Mouse (Mus musculus) forebrain, embryonic 13.5 days (tissue): ENCODE data around the gene Gna11. TPM values are rescaled to one million over a fixed set of nuclear protein-coding genes. Genes with fewer than 3 reads are reported as not detected.

Source experiments
- ATAC-seq: fragments of 200-750 bp; cut with Nextera tagmentation; 2 replicates; pipeline ENCODE4 v1.8.0; 2017
- H3K27ac ChIP-seq: fragments of 300-500 bp; sonication (generic); 2 replicates; pipeline ENCODE4 v1.5.1; 2015; ENCODE audit warnings: inconsistent platforms, mild to moderate bottlenecking, moderate library complexity
- H3K27me3 ChIP-seq: fragments of 300-500 bp; sonication (generic); 2 replicates; pipeline ENCODE4 v1.6.1; 2015; ENCODE audit warnings: mild to moderate bottlenecking, inconsistent platforms
- H3K36me3 ChIP-seq: fragments of 300-500 bp; sonication (generic); 2 replicates; pipeline ENCODE4 v1.6.1; 2015; ENCODE audit warnings: mild to moderate bottlenecking, inconsistent platforms; ENCODE audit not compliant: poor library complexity, severe bottlenecking
- H3K4me1 ChIP-seq: fragments of 300-500 bp; sonication (generic); 2 replicates; pipeline ENCODE4 v1.6.1; 2015; ENCODE audit warnings: inconsistent platforms
- H3K4me2 ChIP-seq: fragments of 300-500 bp; sonication (generic); 2 replicates; pipeline ENCODE4 v1.6.1; 2015; ENCODE audit warnings: inconsistent platforms, mild to moderate bottlenecking, moderate library complexity
- H3K4me3 ChIP-seq: fragments of 300-500 bp; sonication (generic); 2 replicates; pipeline ENCODE4 v1.5.1; 2015; ENCODE audit warnings: mild to moderate bottlenecking, inconsistent platforms
- H3K9ac ChIP-seq: fragments of 300-500 bp; sonication (generic); 2 replicates; pipeline ENCODE4 v1.6.1; 2015; ENCODE audit warnings: mild to moderate bottlenecking, inconsistent platforms
- H3K9me3 ChIP-seq: fragments of 300-500 bp; sonication (generic); replicated peaks from 2 replicates; pipeline ENCODE4 v1.6.1; 2016; ENCODE audit warnings: inconsistent platforms
- WGBS: fragments of 180-500 bp; shearing (Covaris S2); methylation state at CpG from one replicate; pipeline ENCODE4 v1.1.7; 2015; 5-methylcytosine and 5-hydroxymethylcytosine counted together
- polyA plus RNA-seq: library from polyadenylated mRNA; unstranded; fragments of >200 nt; fragmentation: Nextera tagmentation; extraction: Ambion mirVana; gene quantifications from 2 replicates; pipeline ENCODE4 v1.2.1, GENCODE M21; 2015

The Gna11 gene
- polyA plus RNA-seq, 1 experiment from 2014 or later = 79.0 TPM

DNA sequence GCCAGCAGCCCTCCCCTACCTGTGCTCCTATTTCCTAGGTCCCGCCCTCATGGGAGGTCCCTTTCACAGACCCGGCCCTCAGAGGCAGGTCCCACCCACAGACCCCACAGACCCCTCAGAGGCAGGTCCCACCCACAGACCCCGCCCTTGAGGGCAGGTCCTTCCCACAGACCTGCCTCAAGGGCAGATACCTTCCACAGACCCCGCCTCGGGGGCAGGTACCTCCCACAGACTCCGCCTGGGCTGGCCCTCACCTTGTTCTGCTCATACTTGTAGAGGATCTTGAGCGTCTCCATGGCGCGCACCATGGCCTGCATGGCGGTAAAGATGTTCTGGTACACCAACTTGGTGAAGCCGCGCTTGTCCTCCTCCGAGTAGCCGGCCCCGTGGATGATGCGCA is 10.2 kb downstream of the Gna11 start:
- no peaks in the 10 kb centered on the region for H3K9me3 ChIP-seq
- ATAC-seq = no peak
- H3K4me1 ChIP-seq = 0 out of 2 replicates have a peak, but pooled peaks cover 4% of the 10 kb centered on the region
- no peaks in the 10 kb centered on the region for H3K27me3 ChIP-seq
- H3K4me3 ChIP-seq = no peak overlapping the region
- H3K9ac ChIP-seq = no peak overlapping the region
- H3K27ac ChIP-seq = no peak overlapping the region
- H3K4me2 ChIP-seq = no peak overlapping the region
- WGBS = 61% methylated on average over 16 of the region's 16 CpGs
- peaks cover 46% of the 10 kb centered on the region for H3K36me3 ChIP-seq

DNA sequence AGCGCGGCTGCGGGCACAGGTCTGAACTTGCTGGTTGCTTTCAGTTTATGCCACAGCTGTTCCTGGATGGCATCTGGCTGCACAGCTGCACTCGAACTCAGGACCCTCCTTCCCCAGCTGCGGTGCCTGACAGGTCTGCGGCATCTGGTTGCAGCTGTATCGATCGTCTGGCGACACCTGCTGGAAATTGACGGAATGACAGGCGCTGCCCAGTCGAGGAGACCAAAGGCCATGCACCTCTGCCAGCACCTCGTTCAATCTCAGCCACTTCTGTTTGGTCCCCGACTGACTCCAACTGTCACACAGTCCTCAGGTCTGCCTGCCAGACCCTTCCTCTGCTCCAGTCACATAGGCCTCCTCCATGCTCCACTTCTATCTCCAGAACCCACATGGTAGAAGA is 18.2 kb downstream of the Gna11 start:
- Histone ChIP-seq H3K27ac (no peak overlapping the region), H3K9ac (no peak overlapping the region), H3K4me2 (no peak overlapping the region), H3K9me3 (no peaks in the 10 kb centered on the region), H3K36me3 (peaks cover 40% of the 10 kb centered on the region), H3K4me3 (no peak overlapping the region), H3K27me3 (peaks cover 16% of the 10 kb centered on the region), H3K4me1 (no peaks in the 10 kb centered on the region)
- 15% methylated on average over 14 of the region's 14 CpGs for WGBS
- peak; percentile 56; the same call in 1 of the 2 replicates for ATAC-seq

DNA sequence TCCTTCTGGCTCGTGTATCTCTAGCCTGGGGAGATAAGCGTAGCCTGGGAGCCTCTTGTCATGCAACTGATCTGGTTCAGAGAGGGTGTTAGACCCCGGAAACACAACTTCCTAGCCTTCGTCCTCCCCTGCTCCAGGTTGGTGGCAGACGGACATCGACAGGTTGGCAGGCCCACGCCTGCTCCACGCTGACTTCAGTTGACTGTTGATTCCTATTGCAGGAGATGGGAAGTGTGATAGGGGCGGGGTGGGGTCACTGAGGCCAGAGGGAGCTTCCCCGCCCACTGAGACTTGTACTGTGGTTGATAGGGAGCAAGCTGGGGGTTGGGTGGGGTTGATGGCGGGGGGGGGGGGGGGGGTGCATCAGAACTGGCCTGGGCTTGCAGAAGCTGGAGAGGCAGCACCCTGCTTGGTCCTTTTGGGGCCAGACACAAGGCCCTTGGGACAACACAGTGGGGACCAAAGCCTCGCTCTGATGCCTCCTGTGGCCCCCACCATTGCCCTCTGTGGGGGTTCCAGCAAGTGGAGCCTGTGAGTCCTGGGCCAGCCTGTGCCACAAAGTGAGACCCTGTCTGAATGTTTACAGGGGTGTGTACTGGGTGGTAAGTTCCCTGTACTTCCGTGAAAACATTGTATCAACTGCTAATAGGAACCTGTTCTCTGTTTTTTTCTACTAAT is 19.8 kb downstream of the Gna11 start:
- ATAC-seq = no peak
- H3K27me3 ChIP-seq = peaks cover 16% of the 10 kb centered on the region
- H3K4me1 ChIP-seq = no peaks in the 10 kb centered on the region
- H3K9ac ChIP-seq = no peak overlapping the region
- 79% methylated on average over 12 of the region's 13 CpGs for WGBS
- no peak overlapping the region for H3K4me3 ChIP-seq
- no peak overlapping the region for H3K4me2 ChIP-seq
- no peak overlapping the region for H3K27ac ChIP-seq
- H3K36me3 ChIP-seq = peaks cover 24% of the 10 kb centered on the region
- no peaks in the 10 kb centered on the region for H3K9me3 ChIP-seq

DNA sequence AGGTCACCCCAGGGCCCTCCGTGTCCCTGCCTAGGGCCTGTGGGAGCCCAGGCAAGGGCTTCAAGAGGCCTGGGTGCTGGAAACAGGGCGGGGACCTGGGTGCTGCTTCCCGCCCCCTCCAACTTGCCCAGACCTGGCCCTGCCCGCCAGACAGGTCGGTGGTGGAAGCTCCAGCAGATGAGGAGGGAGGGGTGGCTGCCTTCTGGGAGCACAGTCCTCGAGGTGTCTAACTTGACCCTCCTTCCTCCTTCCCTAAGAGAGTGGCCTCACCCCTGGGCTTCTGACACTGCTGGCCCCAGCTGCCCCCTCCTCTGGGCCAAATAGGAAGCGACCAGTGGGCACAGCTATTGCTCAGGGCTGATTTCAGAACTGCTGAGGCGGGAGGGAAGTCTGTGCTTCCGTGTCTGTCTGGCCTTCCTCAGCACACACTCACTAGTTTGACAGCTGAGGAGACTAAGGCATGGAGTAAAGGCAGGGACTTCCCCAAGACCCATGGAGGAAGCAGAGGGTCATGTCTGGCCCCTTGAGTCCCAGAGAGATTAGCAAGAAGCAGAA is 20.9 kb downstream of the Gna11 start, which contains the start of gene Gna15:
Gene Gna15, minus strand, starts transcription at position 175 of the 555 bp plus-strand sequence.
- no peak for ATAC-seq
- Histone ChIP-seq H3K27me3 (peaks cover 16% of the 10 kb centered on the region), H3K27ac (no peak within 1 kb of the TSS), H3K4me2 (no peak within 1 kb of the TSS), H3K9me3 (no peaks in the 10 kb centered on the region), H3K4me3 (no peak within 1 kb of the TSS), H3K9ac (no peak within 1 kb of the TSS), H3K36me3 (peaks cover 14% of the 10 kb centered on the region), H3K4me1 (no peaks in the 10 kb centered on the region)
- 27% methylated on average over 9 of the region's 9 CpGs for WGBS

DNA sequence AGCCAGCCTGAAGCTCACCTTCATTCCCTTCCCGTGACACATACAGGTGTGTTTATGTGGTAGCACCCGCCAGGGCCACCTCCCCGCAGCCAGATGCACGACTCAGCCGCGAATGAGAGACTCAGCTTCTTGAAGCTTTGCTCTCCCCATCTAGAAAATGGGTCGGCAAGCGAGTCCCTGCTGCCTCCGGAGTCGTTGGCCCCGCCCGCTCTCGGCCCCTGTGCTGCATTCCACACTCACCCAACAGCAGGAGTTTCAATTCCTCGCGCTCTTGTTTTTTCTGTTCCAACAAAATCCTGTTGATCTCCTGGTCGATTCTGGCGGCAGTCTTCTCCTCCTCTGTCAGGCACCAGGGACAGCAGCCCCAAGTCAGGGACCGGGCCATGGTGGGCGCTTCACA is 21.4 kb downstream of the Gna11 start:
- H3K27ac ChIP-seq = no peak overlapping the region
- peaks cover 16% of the 10 kb centered on the region for H3K27me3 ChIP-seq
- no peaks in the 10 kb centered on the region for H3K4me1 ChIP-seq
- H3K4me3 ChIP-seq = no peak overlapping the region
- no peak for ATAC-seq
- H3K9me3 ChIP-seq = no peaks in the 10 kb centered on the region
- H3K4me2 ChIP-seq = no peak overlapping the region
- no peak overlapping the region for H3K9ac ChIP-seq
- H3K36me3 ChIP-seq = peaks cover 8% of the 10 kb centered on the region; the same call in 1 of the 2 replicates
- WGBS = 28% methylated on average over 19 of the region's 19 CpGs

DNA sequence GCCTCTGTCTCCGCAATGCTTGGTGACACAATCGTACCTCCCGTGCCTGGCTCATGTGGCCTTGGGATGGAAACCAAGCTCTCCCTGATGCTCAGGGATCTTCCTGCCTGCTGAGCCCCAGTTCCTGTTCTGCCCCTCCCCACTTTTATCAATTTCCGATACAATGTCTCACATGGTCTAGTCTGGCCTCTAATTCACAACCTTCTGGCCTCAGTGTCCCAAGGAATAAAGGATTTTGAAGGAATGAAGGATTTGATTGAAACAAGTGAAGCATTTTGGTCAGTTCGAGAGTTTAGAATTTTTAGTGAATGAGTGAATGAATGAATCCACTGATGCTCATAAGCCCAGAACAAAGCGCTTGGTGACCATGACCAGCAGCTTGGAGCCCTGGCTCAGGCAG is 21.8 kb downstream of the Gna11 start:
- H3K4me3 ChIP-seq = no peak overlapping the region
- WGBS = 79% methylated on average over 6 of the region's 6 CpGs
- no peaks in the 10 kb centered on the region for H3K4me1 ChIP-seq
- no peak overlapping the region for H3K9ac ChIP-seq
- no peak for ATAC-seq
- H3K27me3 ChIP-seq = peaks cover 16% of the 10 kb centered on the region
- peaks cover 7% of the 10 kb centered on the region; the same call in 1 of the 2 replicates for H3K36me3 ChIP-seq
- no peak overlapping the region for H3K27ac ChIP-seq
- no peak overlapping the region for H3K4me2 ChIP-seq
- H3K9me3 ChIP-seq = no peaks in the 10 kb centered on the region

DNA sequence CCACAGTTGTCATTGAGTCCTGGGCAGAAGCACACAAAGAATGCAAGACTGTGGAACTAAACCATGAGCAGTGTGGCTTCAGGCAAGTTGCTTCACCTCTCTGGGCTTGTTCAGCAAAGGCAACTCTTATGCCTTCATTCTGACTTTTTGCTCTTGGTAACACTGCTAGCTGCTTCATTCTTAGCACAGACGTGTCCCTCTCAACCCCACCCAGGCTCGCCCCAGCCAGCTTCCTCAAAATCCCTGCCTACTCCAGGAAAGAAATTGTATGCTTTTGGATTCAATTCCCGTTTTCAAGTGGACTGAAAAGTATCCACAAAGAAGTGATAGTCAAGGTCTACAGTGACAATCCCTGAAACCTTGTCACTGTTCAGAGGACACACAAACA is 25.0 kb downstream of the Gna11 start:
- 80% methylated on average over 3 of the region's 3 CpGs for WGBS
- ATAC-seq = no peak

DNA sequence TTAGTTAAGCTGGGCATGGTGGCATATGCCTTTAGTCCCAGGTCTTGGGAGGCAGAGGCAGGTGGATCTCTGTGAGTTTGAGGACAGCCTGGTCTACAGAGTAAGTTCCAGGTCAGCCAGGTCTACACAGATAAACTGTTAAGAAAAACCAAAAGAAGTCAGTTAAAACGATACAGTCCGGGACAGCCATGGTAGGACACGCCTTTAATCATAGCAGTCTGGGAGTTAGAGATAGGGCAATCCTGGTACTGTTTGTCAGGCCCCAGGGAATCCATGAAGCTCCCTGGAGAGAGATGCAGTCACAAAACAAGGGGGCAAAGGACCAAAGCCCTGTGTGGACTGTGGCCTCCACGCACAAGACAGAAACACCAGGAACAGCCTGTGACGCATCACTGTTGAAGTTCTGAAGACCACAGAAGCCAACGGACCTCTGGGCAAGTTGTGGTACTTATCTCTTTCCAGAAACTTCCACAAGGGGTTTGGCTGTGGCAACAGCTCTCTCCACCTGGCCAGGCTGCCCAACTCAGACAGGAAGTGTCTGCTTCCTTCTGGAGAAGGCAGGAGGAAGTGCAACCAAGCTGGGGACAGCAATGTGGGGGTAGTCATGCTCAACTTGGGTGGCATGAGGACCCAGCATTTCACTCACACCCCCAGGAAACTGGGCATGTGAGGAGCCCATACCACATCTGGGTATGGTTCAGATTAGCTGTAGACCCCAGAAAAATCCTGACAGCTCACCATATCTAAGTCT is 25.6 kb downstream of the Gna11 start:
- Histone ChIP-seq H3K27me3 (peaks cover 20% of the 10 kb centered on the region), H3K4me3 (no peak overlapping the region), H3K4me1 (no peaks in the 10 kb centered on the region), H3K36me3 (no peaks in the 10 kb centered on the region), H3K4me2 (no peak overlapping the region), H3K9ac (no peak overlapping the region), H3K9me3 (no peaks in the 10 kb centered on the region), H3K27ac (no peak overlapping the region)
- WGBS = 86% methylated on average over 6 of the region's 6 CpGs
- no peak for ATAC-seq

More for the DNA sequence above, 25.0 kb downstream of the Gna11 start:
- Histone ChIP-seq H3K9me3 (no peaks in the 10 kb centered on the region), H3K4me3 (no peak overlapping the region), H3K27ac (no peak overlapping the region), H3K27me3 (peaks cover 21% of the 10 kb centered on the region), H3K36me3 (no peaks in the 10 kb centered on the region), H3K9ac (no peak overlapping the region), H3K4me2 (no peak overlapping the region), H3K4me1 (no peaks in the 10 kb centered on the region)

DNA sequence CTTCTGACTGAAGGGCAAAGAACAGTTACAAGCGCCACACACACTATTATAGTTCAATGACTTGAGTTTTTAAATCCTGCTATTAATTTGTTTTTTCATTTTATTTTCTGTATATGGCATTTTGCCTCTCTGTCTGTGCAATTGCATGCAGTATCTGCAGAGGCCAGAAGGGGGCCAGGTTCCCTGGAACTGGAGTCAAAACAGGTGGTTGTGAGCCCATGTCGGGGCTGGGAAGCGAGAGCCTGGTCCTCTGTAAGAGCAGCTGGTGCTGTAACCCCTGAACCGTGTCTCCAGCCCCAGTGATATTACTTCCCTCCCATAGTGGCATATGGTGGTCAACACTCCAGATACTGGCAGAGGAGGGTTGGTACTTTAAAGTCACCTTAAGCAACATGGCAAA is 26.4 kb downstream of the Gna11 start:
- Histone ChIP-seq H3K4me1 (no peaks in the 10 kb centered on the region), H3K9ac (no peak overlapping the region), H3K9me3 (no peaks in the 10 kb centered on the region), H3K36me3 (no peaks in the 10 kb centered on the region), H3K27ac (no peak overlapping the region), H3K4me3 (no peak overlapping the region), H3K27me3 (peaks cover 13% of the 10 kb centered on the region; the same call in 1 of the 2 replicates), H3K4me2 (no peak overlapping the region)
- no peak for ATAC-seq
- WGBS = 13% methylated on average over 4 of the region's 4 CpGs

DNA sequence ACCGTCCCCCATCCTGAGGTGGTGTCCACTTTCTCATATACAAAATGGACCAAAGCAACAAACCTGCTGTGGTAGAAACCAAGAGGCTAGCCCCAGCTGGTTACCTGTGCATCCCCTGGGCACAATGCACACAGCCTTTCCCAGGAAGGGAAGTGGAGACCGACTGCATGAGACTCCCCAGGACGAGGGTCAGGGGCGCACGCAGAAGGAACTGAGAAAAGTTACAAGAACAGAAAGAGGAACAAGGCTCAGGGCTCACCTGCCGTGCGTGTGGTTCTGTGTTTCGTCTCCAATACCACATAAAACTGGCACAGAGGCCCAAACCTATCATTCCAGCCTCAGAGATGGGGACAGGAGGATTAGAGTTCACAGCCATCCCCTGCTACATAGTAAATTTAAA is 27.8 kb downstream of the Gna11 start:
- peaks cover 15% of the 10 kb centered on the region for H3K27me3 ChIP-seq
- WGBS = 76% methylated on average over 8 of the region's 8 CpGs
- H3K4me3 ChIP-seq = no peak overlapping the region
- H3K36me3 ChIP-seq = no peaks in the 10 kb centered on the region
- H3K27ac ChIP-seq = no peak overlapping the region
- H3K4me1 ChIP-seq = no peaks in the 10 kb centered on the region
- H3K4me2 ChIP-seq = no peak overlapping the region
- H3K9ac ChIP-seq = no peak overlapping the region
- no peaks in the 10 kb centered on the region for H3K9me3 ChIP-seq
- ATAC-seq = no peak

DNA sequence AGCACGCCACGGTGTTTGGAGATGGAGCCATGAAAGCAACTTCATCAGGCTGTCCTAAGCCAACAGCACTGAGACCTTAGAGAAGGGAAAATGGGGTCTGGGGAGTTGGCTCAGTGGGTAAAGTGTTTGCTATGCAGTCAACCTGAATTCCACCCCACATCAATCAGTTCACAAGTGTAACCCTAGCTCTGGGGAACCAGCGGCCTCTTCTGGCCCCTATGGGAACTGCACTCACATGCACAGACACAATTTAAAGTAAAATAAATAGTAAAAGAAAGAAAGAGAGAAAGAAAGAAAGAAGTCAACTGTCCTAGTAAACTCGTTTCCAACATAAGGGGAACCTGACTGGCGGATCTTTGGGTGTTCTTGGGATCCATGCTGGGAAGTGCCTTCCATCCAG is 31.2 kb downstream of the Gna11 start:
- Histone ChIP-seq H3K4me3 (no peak overlapping the region), H3K9ac (no peak overlapping the region), H3K27ac (no peak overlapping the region), H3K4me2 (no peak overlapping the region), H3K9me3 (no peaks in the 10 kb centered on the region), H3K36me3 (no peaks in the 10 kb centered on the region), H3K27me3 (peaks cover 26% of the 10 kb centered on the region), H3K4me1 (no peaks in the 10 kb centered on the region)
- WGBS = 84% methylated on average over 5 of the region's 5 CpGs
- ATAC-seq = no peak

DNA sequence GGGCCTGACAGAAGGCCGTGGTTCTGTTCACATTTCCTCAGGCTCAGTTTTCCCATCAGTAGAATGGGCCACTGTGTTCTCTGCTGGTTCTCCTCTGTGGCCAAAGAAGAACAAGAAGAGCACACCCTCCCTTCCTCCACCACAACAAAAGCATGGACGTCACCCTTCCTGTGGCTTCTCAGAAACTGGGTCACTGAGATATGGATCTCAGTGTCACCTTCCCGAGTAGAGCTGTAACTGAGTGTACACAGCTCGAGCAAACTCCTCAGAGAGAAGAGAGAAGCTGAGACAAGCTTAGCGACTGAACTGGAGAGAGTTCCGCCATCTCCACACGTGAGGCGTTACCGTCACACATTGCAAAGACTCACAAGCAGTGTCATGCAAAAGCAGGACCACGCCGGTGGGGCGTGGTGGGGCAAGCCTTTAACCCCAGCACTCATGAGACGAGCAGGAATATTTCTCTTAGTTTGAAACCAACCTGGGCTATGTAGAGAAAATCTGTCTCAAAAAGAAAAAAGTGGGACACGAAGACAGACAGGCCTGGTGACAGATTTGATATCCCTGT is 34.7 kb downstream of the Gna11 start:
- 85% methylated on average over 14 of the region's 14 CpGs for WGBS
- ATAC-seq = no peak
- no peak overlapping the region for H3K4me2 ChIP-seq
- H3K27ac ChIP-seq = no peak overlapping the region
- H3K36me3 ChIP-seq = no peaks in the 10 kb centered on the region
- peaks cover 19% of the 10 kb centered on the region for H3K27me3 ChIP-seq
- H3K4me3 ChIP-seq = no peak overlapping the region
- H3K9me3 ChIP-seq = no peaks in the 10 kb centered on the region
- H3K9ac ChIP-seq = no peak overlapping the region
- H3K4me1 ChIP-seq = no peaks in the 10 kb centered on the region
